Mouse (Mus musculus): ENCODE measurements around the gene Olfr38. TPM values are rescaled to one million over a fixed set of nuclear protein-coding genes. Genes with fewer than 3 reads are reported as not detected.

The Olfr38 gene
- polyA plus RNA-seq, 1 experiment from 2014 or later: not detected

GRCm38 (mm10) chr6:42790949-42791556 is 34.8 kb downstream of the Olfr38 start:
- in situ Hi-C loops (cut with MboI; ENCODE audit: low pct_unique_long_range_greater_than_20kb): no loop called here
- no peak for ATAC-seq
- DNase-seq (ENCODE audit: low read depth, low spot score): no peak
- no peak for TF ChIP-seq CTCF (IDR thresholded peaks at IDR 0.05)
- peaks cover 28% of the 10 kb centered on the region for H3K27me3 ChIP-seq
- POLR2A ChIA-PET: no interaction called here
- CTCF ChIA-PET: no interaction called here

- ATAC-seq (no peak), DNase-seq (ENCODE audit: low read depth, low spot score) (no peak)
- POLR2A ChIA-PET: no interaction called here
- in situ Hi-C loops (cut with MboI; ENCODE audit: low pct_unique_long_range_greater_than_20kb): no loop called here
- peaks cover 6% of the 10 kb centered on the region for H3K27me3 ChIP-seq
- no peak for TF ChIP-seq CTCF (IDR thresholded peaks at IDR 0.05)
- CTCF ChIA-PET: no interaction called here
Observed at GRCm38 (mm10) chr6:42794982-42795381, 38.8 kb downstream of the Olfr38 start.

- POLR2A ChIA-PET: interaction anchor here (1.4 kb wide), 1 partner anchor 12 kb away, joined by 3 read pairs; no protein-coding TSS in a partner anchor
- CTCF ChIA-PET: no interaction called here
- ATAC-seq (no peak), DNase-seq (ENCODE audit: low read depth, low spot score) (no peak)
- no peak for TF ChIP-seq CTCF (IDR thresholded peaks at IDR 0.05)
- peaks cover 11% of the 10 kb centered on the region for H3K27me3 ChIP-seq
- in situ Hi-C loops (cut with MboI; ENCODE audit: low pct_unique_long_range_greater_than_20kb): no loop called here
Observed at GRCm38 (mm10) chr6:42811639-42812038, 55.4 kb downstream of the Olfr38 start, which contains the start of gene Olfr450. Gene Olfr450 (plus strand): TSS chr6:42811939.

Other genes with a start within 250 kb of the Olfr38 start
- gene Olfr455, start 208.8 kb upstream of the Olfr38 start, polyA plus RNA-seq (2021): not detected
- not detected for gene Tcaf3, start 158.7 kb upstream of the Olfr38 start, polyA plus RNA-seq (2021)
- 9.0 TPM for gene Tcaf2, start 111.2 kb upstream of the Olfr38 start, polyA plus RNA-seq (2021)
- 69.7 TPM for gene Tcaf1, start 46.3 kb upstream of the Olfr38 start, polyA plus RNA-seq (2021)
- gene Olfr453, start 17.0 kb upstream of the Olfr38 start, polyA plus RNA-seq (2021): not detected
- not detected for gene Olfr452, start 28.7 kb downstream of the Olfr38 start, polyA plus RNA-seq (2021)
- not detected for gene Olfr450, start 55.5 kb downstream of the Olfr38 start, polyA plus RNA-seq (2021)
- gene Olfr449, start 78.0 kb downstream of the Olfr38 start, polyA plus RNA-seq (2021): not detected
- gene Olfr448, start 134.0 kb downstream of the Olfr38 start, polyA plus RNA-seq (2021): not detected
- gene Olfr447, start 152.5 kb downstream of the Olfr38 start, polyA plus RNA-seq (2021): not detected
- not detected for gene Olfr446, start 165.0 kb downstream of the Olfr38 start, polyA plus RNA-seq (2021)
- gene Olfr444, start 192.7 kb downstream of the Olfr38 start, polyA plus RNA-seq (2021): not detected

All from Patski (cell line).